Mouse (Mus musculus) neural tube, embryonic 11.5 days (tissue): ENCODE data around the gene Hvcn1. TPM values are rescaled to one million over a fixed set of nuclear protein-coding genes. Genes with fewer than 3 reads are reported as not detected.
"Not testable (repeated sequence)": the region's sequence is repeated elsewhere in the genome, so short reads cannot be mapped to it uniquely, and the experiment has no call there.

Source experiments
- ATAC-seq: fragments of 200-750 bp; cut with Nextera tagmentation; 2 replicates; pipeline ENCODE4 v1.8.0; 2017; ENCODE audit warnings: moderate number of reproducible peaks, mild to moderate bottlenecking, moderate TSS enrichment, moderate library complexity; ENCODE audit not compliant: insufficient read depth, low FRiP score, low TSS enrichment
- DNase-seq: peaks from one replicate; pipeline ENCODE4 v3.0.0-alpha.2; 2015; ENCODE audit warnings: low spot score
- H3K27ac ChIP-seq: fragments of 300-500 bp; sonication (generic); 2 replicates; pipeline ENCODE4 v1.5.1; 2014; ENCODE audit warnings: low read depth, mild to moderate bottlenecking, low read length
- H3K27me3 ChIP-seq: fragments of 300-500 bp; sonication (generic); 2 replicates; pipeline ENCODE4 v1.6.1; 2014; ENCODE audit warnings: mild to moderate bottlenecking, low read length, mixed read lengths; ENCODE audit not compliant: control insufficient read depth, insufficient read depth
- H3K36me3 ChIP-seq: fragments of 300-500 bp; sonication (generic); 2 replicates; pipeline ENCODE4 v1.6.1; 2014; ENCODE audit warnings: mild to moderate bottlenecking, low read length, moderate library complexity, mixed read lengths; ENCODE audit not compliant: control insufficient read depth, insufficient read depth
- H3K4me1 ChIP-seq: fragments of 300-500 bp; sonication (generic); 2 replicates; pipeline ENCODE4 v1.6.1; 2014; ENCODE audit warnings: low read length, mixed read lengths; ENCODE audit not compliant: control insufficient read depth, insufficient read depth
- H3K4me2 ChIP-seq: fragments of 300-500 bp; sonication (generic); 2 replicates; pipeline ENCODE4 v1.6.1; 2014; ENCODE audit warnings: low read depth, mild to moderate bottlenecking, moderate library complexity
- H3K4me3 ChIP-seq: fragments of 300-500 bp; sonication (generic); 2 replicates; pipeline ENCODE4 v1.5.1; 2014; ENCODE audit warnings: low read depth, low read length
- H3K9ac ChIP-seq: fragments of 300-500 bp; sonication (generic); 2 replicates; pipeline ENCODE4 v1.6.1; 2014; ENCODE audit warnings: mild to moderate bottlenecking, low read length
- H3K9me3 ChIP-seq: fragments of 300-500 bp; sonication (generic); 2 replicates; pipeline ENCODE4 v1.6.1; 2016; ENCODE audit warnings: low read length; ENCODE audit not compliant: control insufficient read depth
- WGBS: fragments of 180-500 bp; shearing (Covaris S2); extraction: QIAGEN DNeasy Blood & Tissue Kit; methylation state at CpG from one replicate; pipeline ENCODE4 v1.1.7; 2014; 5-methylcytosine and 5-hydroxymethylcytosine counted together
- polyA plus RNA-seq: library from polyadenylated mRNA; unstranded; fragments of >200 nt; fragmentation: Nextera tagmentation; extraction: Ambion mirVana; gene quantifications from 2 replicates; pipeline ENCODE4 v1.2.1, GENCODE M21; 2014

The Hvcn1 gene
- polyA plus RNA-seq, 1 experiment from 2014 or later = 5.6 TPM

DNA sequence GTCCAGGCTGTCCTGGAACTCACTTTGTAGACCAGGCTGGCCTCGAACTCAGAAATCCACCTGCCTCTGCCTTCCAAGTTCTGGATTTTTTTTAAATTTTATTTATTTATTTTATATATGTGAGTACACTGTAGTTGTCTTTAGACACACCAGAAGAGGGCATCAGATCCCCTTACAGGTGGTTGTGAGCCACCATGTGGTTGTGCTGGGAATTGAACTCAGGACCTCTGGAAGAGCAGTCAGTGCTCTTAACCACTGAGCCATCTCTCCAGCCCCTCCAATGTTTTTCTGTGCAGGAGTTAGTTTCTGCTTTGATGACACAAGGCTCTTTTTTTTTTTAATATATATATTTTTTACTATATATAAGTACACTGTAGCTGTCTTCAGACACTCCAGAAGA, 6.2 kb downstream of the Hvcn1 start:
- not testable (repeated sequence) for H3K4me1 ChIP-seq, H3K9me3 ChIP-seq, DNase-seq, H3K4me3 ChIP-seq, H3K36me3 ChIP-seq, H3K4me2 ChIP-seq, H3K27me3 ChIP-seq, H3K27ac ChIP-seq, ATAC-seq, H3K9ac ChIP-seq
- 96% methylated on average over 1 of the region's 1 CpGs for WGBS

DNA sequence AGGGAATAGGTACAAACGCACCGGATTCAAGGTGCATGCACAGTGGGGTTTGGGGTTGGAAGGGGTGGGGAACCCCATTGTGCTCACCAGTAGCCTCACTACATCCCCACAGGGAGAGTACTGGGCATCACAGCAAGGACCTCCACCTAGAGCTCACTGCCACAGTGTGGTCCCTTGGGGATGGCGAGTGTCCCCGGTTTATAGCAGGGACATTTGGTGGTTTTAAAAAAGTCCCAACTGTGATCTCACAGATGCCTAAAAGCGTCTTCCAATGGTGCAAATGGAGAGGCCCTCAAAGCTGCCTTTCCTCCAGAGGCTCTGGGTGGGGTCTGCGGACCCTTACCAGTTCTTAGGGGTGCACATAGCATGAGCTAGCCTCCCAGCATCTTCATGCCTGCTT, 7.3 kb downstream of the Hvcn1 start:
- H3K4me1 ChIP-seq = peaks cover 7% of the 10 kb centered on the region; the same call in 1 of the 2 replicates
- no peak for DNase-seq
- no peak for ATAC-seq
- no peaks in the 10 kb centered on the region for H3K27me3 ChIP-seq
- H3K27ac ChIP-seq = no peak overlapping the region
- H3K9ac ChIP-seq = no peak overlapping the region
- WGBS = 83% methylated on average over 6 of the region's 6 CpGs
- no peak overlapping the region for H3K4me3 ChIP-seq
- H3K4me2 ChIP-seq = no peak overlapping the region
- H3K36me3 ChIP-seq = no peaks in the 10 kb centered on the region
- no peaks in the 10 kb centered on the region for H3K9me3 ChIP-seq

DNA sequence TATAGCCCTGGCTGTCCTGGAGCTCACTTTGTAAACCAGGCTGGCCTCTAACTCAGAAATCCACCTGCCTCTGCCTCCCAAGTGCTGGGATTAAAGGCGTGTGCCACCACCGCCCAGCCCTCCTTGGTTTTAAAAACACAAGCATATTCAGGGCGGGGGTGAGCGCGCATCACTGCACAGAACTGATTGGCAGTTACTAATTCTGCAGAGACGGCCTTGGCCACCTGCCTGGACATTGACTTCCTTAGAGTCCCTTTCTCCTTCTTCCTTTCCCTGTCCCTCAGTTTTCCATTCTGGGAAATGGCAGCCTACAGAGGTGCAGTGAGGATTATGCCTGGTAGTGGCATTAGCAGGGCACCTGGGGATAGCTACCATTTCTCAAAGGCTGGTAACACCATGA, 11.0 kb downstream of the Hvcn1 start:
- 92% methylated on average over 6 of the region's 6 CpGs for WGBS
- no peak overlapping the region for H3K27ac ChIP-seq

DNA sequence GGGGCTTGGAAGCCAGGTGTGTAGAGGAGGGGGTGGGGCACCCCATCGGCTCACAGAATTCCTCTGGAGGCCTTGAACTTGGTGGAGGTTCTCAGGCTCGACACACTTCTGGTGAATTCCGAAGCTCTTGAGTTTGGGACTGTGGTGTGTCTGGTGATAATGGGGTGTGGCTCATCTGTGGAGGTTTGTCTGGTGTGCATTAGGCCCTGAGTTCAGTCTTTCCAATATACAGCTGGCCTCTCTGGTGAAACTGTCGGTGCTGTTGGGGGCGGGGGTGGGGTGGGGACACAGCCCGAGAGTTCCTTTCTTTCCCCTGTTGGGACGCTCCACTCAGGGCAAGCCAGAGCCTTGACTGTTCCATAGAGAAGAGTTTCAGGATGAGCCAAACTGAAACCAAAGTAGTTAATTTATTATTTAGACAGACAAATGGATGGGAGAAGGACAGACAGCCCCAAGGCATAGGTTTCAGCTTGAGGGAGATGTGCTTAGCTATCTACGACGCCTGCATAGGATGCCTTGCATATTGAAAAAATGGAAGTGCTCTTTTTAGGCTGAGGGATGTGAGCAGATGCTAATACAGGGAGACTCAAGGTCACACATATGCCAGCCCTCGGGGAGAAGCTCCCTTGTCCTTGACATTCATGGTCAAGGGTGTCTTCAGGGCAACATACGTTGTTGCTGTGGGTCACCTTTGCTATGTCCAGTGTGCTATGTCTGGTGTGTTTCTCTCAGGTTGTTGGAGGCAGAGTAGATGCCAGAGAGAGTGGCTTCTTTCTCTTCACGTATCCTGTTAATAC, 11.7 kb downstream of the Hvcn1 start:
- ATAC-seq = no peak
- no peak overlapping the region for H3K9ac ChIP-seq
- no peak overlapping the region for H3K4me2 ChIP-seq
- no peaks in the 10 kb centered on the region for H3K9me3 ChIP-seq
- no peak for DNase-seq
- no peak overlapping the region for H3K27ac ChIP-seq
- H3K4me1 ChIP-seq = no peaks in the 10 kb centered on the region
- no peaks in the 10 kb centered on the region for H3K36me3 ChIP-seq
- no peaks in the 10 kb centered on the region for H3K27me3 ChIP-seq
- WGBS = 85% methylated on average over 12 of the region's 12 CpGs
- no peak overlapping the region for H3K4me3 ChIP-seq

More for the DNA sequence above, 11.0 kb downstream of the Hvcn1 start:
- H3K4me3 ChIP-seq = no peak overlapping the region
- H3K27me3 ChIP-seq = no peaks in the 10 kb centered on the region
- H3K36me3 ChIP-seq = no peaks in the 10 kb centered on the region
- H3K9ac ChIP-seq = no peak overlapping the region
- no peak overlapping the region for H3K4me2 ChIP-seq
- H3K4me1 ChIP-seq = no peaks in the 10 kb centered on the region
- DNase-seq (no peak), ATAC-seq (no peak)
- H3K9me3 ChIP-seq = no peaks in the 10 kb centered on the region

DNA sequence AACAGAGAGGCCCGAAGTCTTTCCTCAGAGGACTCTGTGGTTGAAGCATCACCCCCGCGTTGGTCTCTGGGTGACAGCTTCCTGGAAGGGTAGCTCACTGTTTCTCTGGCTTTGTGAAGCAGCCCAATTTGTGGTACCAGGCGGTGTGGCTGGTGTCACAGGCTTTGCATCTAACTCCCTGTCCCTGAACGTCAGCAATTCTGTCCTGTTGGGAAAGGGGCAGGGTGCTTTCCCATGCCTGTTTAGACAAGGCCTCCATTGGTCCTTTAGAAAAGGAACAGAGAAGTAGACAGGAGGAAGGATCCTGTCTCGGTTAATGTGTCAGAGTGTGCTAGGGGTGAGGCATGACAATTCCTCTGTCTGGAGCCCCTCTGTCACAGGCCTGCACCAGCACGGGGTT, 12.3 kb downstream of the Hvcn1 start:
- ATAC-seq = no peak
- H3K9ac ChIP-seq = no peak overlapping the region
- H3K9me3 ChIP-seq = no peaks in the 10 kb centered on the region
- H3K4me3 ChIP-seq = no peak overlapping the region
- no peaks in the 10 kb centered on the region for H3K27me3 ChIP-seq
- H3K36me3 ChIP-seq = no peaks in the 10 kb centered on the region
- no peak overlapping the region for H3K27ac ChIP-seq
- DNase-seq = no peak
- no peak overlapping the region for H3K4me2 ChIP-seq
- H3K4me1 ChIP-seq = no peaks in the 10 kb centered on the region
- 87% methylated on average over 7 of the region's 7 CpGs for WGBS

DNA sequence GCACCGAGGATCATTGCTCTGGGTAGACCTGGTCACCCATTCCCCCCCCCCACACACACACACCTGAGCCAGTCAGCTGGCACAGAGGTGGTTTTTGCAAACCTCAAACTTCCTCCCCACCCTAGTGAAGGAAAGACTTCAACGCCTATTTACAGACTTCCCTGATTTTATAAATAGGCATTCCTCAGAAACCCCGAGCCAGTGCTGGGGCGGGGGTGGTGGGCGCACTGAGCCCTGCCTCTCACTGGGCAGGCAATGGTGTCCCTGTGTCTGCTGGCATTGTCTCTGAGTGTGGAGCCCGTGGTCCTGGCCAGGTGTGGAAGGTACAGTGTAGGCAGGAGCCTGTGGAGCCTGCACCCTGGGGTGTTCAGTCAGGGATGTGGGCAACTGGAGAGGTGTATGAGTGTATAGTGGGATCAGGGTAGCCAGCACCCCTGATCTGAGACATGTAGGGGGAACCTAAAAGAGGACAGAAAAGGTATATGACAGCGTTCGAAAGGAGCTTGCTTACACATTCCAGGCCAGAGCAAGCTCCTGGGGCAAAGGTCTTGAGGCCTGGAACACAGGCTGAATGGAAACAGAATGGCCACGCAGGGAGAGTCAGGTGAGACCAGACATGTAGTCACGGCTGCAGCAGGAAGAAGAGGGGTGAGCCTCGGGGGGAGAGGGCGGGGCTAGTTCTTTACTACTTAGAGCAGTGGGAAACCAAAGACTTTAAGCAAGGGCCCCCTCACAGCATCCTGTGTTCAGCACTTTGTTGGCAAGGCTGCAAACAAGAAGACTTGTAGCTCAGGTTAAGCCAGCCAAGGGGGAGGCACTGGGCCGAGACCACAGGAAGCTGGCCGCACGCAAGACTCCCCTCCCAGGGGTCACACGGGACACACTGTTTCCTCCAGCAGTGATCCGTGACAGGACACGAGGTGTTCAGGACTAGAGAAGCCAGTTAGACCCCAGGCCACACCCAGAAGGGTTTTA, 13.3 kb downstream of the Hvcn1 start:
- Histone ChIP-seq H3K9me3 (no peaks in the 10 kb centered on the region), H3K4me3 (no peak overlapping the region), H3K36me3 (no peaks in the 10 kb centered on the region), H3K4me2 (no peak overlapping the region), H3K9ac (no peak overlapping the region), H3K27ac (no peak overlapping the region), H3K4me1 (no peaks in the 10 kb centered on the region), H3K27me3 (no peaks in the 10 kb centered on the region)
- 74% methylated on average over 18 of the region's 18 CpGs for WGBS
- DNase-seq (no peak), ATAC-seq (no peak)

DNA sequence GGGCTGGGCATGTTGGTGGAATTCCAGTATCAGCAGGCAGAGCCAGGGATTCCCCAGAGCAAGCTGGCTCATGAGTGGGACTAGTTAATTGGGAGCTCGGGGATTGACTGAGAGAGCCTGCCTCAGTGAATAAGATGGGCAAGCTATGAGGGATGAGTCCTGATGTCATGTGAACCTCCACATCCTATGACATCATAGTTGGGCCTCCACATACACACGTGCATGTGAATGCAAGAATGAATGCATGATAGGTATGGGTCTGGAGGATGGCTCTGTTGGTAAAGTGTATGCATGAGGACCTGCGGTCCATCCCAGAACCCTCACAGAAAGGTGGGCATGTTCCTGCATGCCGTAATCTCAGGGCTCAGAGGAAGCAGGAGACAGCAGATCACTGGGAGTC, 14.5 kb downstream of the Hvcn1 start:
- Histone ChIP-seq H3K9me3 (no peaks in the 10 kb centered on the region), H3K27ac (no peak overlapping the region), H3K4me3 (no peak overlapping the region), H3K9ac (no peak overlapping the region), H3K4me1 (no peaks in the 10 kb centered on the region), H3K4me2 (no peak overlapping the region), H3K36me3 (no peaks in the 10 kb centered on the region), H3K27me3 (no peaks in the 10 kb centered on the region)
- ATAC-seq = no peak
- WGBS = 92% methylated on average over 4 of the region's 4 CpGs
- no peak for DNase-seq

DNA sequence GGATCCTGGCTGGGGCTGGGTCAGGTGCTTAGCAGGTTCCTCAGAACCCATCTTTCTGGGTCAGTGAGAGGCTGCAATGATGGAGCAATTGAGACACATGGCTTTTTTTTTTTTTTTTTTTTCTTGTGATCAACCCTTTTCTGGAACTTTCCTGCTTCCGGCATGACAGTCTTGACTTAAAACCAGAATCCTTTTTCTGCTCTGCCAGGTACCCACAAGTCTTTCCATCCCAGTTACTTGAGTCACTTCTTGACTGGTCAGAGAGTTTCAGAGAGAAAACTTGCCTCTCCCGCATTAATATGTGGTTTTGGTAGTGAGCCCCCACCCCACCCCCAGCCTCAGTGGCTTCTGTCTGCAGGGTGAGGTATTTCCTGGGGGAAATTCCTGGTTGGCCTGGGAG, 17.7 kb downstream of the Hvcn1 start:
- no peaks in the 10 kb centered on the region for H3K9me3 ChIP-seq
- H3K27ac ChIP-seq = no peak overlapping the region
- ATAC-seq (no peak), DNase-seq (no peak)
- no peaks in the 10 kb centered on the region for H3K36me3 ChIP-seq
- H3K4me1 ChIP-seq = no peaks in the 10 kb centered on the region
- no peaks in the 10 kb centered on the region for H3K27me3 ChIP-seq
- H3K4me3 ChIP-seq = no peak overlapping the region
- 96% methylated on average over 2 of the region's 2 CpGs for WGBS
- H3K4me2 ChIP-seq = no peak overlapping the region
- no peak overlapping the region for H3K9ac ChIP-seq
